Mouse (Mus musculus) liver, embryonic 11.5 days (tissue): ENCODE data around the gene Smo. TPM values are rescaled to one million over a fixed set of nuclear protein-coding genes. Genes with fewer than 3 reads are reported as not detected.

ENCODE experiments used
- polyA plus RNA-seq: library from polyadenylated mRNA; unstranded; fragments of >200 nt; fragmentation: Nextera tagmentation; extraction: Ambion mirVana; gene quantifications from 2 replicates; pipeline ENCODE4 v1.2.1, GENCODE M21; 2014

Smo gene
- polyA plus RNA-seq, 1 experiment from 2014 or later, result 22.5 TPM

Other genes starting within 250 kb of the Smo start
- 9.2 and 9.5 TPM in 2 replicates for gene Kcp, start 227.6 kb upstream of the Smo start, polyA plus RNA-seq
- 8.2 and 9.4 TPM in 2 replicates for gene Irf5, start 208.9 kb upstream of the Smo start, polyA plus RNA-seq
- gene Tnpo3, start 125.6 kb upstream of the Smo start, polyA plus RNA-seq, result 86.5 and 94.0 TPM in 2 replicates
- gene Tspan33, start 41.3 kb upstream of the Smo start, polyA plus RNA-seq, result 44.8 and 53.0 TPM in 2 replicates
- gene Ahcyl2, start 32.5 kb downstream of the Smo start, polyA plus RNA-seq, result 12.0 and 12.5 TPM in 2 replicates
- 0.39 and 0.51 TPM in 2 replicates for gene Strip2, start 181.5 kb downstream of the Smo start, polyA plus RNA-seq